Mouse (Mus musculus) hindbrain, embryonic 10.5 days (tissue): ENCODE data around the gene H2-Eb2. TPM values are rescaled to one million over a fixed set of nuclear protein-coding genes. Genes with fewer than 3 reads are reported as not detected.
A peak's percentile ranks its signal among the peaks of the same experiment; 100 is the strongest.

Source experiments
- DNase-seq: peaks from one replicate; pipeline ENCODE4 v3.0.0-alpha.2; 2017; ENCODE audit warnings: low spot score
- H3K27ac ChIP-seq: fragments of 300-500 bp; sonication (generic); 2 replicates; pipeline ENCODE4 v1.5.1; 2016; ENCODE audit warnings: mild to moderate bottlenecking, moderate library complexity
- H3K27me3 ChIP-seq: fragments of 300-500 bp; sonication (generic); 2 replicates; pipeline ENCODE4 v1.6.1; 2016; ENCODE audit warnings: mild to moderate bottlenecking; ENCODE audit not compliant: poor library complexity, insufficient read depth, severe bottlenecking
- H3K36me3 ChIP-seq: fragments of 300-500 bp; sonication (generic); 2 replicates; pipeline ENCODE4 v1.6.1; 2016; ENCODE audit warnings: mild to moderate bottlenecking, moderate library complexity
- H3K4me1 ChIP-seq: fragments of 300-500 bp; sonication (generic); replicated peaks from 2 replicates; pipeline ENCODE4 v1.6.1; 2016; ENCODE audit warnings: mild to moderate bottlenecking
- H3K4me3 ChIP-seq: fragments of 300-500 bp; sonication (generic); 2 replicates; pipeline ENCODE4 v1.5.1; 2016; ENCODE audit warnings: mild to moderate bottlenecking, moderate library complexity
- H3K9me3 ChIP-seq: fragments of 300-500 bp; sonication (generic); 2 replicates; pipeline ENCODE4 v1.6.1; 2016; ENCODE audit warnings: mild to moderate bottlenecking, moderate library complexity
- WGBS: fragments of 180-500 bp; shearing (Covaris S2); methylation state at CpG from one replicate; pipeline ENCODE4 v1.1.7; 2016; 5-methylcytosine and 5-hydroxymethylcytosine counted together
- polyA plus RNA-seq: library from polyadenylated mRNA; unstranded; fragments of >200 nt; fragmentation: Nextera tagmentation; extraction: Ambion mirVana; gene quantifications from 2 replicates; pipeline ENCODE4 v1.2.1, GENCODE M21; 2016

Gene H2-Eb2
- polyA plus RNA-seq, 1 experiment from 2014 or later: not detected

GRCm38 (mm10) chr17:34295891-34296794 is 29.3 kb upstream of the H2-Eb2 start:
- peak overlapping the region; percentile 47 for H3K4me3 ChIP-seq
- WGBS: 23% methylated on average over 23 of the region's 23 CpGs
- no peaks in the 10 kb centered on the region for H3K36me3 ChIP-seq
- H3K9me3 ChIP-seq: no peaks in the 10 kb centered on the region
- peak; percentile 35 for DNase-seq
- no peak overlapping the region for H3K27ac ChIP-seq
- peaks cover 3% of the 10 kb centered on the region; the same call in 1 of the 2 replicates for H3K4me1 ChIP-seq
- peaks cover 10% of the 10 kb centered on the region for H3K27me3 ChIP-seq

- H3K9me3 ChIP-seq: no peaks in the 10 kb centered on the region
- DNase-seq: no peak
- H3K4me1 ChIP-seq: peaks cover 3% of the 10 kb centered on the region; the same call in 1 of the 2 replicates
- H3K27me3 ChIP-seq: peaks cover 7% of the 10 kb centered on the region; the same call in 1 of the 2 replicates
- no peak overlapping the region for H3K4me3 ChIP-seq
- WGBS: 64% methylated on average over 3 of the region's 3 CpGs
- H3K27ac ChIP-seq: no peak overlapping the region
- H3K36me3 ChIP-seq: no peaks in the 10 kb centered on the region
Observed at GRCm38 (mm10) chr17:34299356-34299755, 26.1 kb upstream of the H2-Eb2 start.

GRCm38 (mm10) chr17:34300071-34300470 is 25.4 kb upstream of the H2-Eb2 start:
- Histone ChIP-seq H3K27ac (no peak overlapping the region), H3K4me3 (no peak overlapping the region), H3K36me3 (no peaks in the 10 kb centered on the region), H3K9me3 (no peaks in the 10 kb centered on the region), H3K27me3 (peaks cover 7% of the 10 kb centered on the region; the same call in 1 of the 2 replicates), H3K4me1 (peaks cover 3% of the 10 kb centered on the region; the same call in 1 of the 2 replicates)
- DNase-seq: no peak
- 88% methylated on average over 8 of the region's 8 CpGs for WGBS

- Histone ChIP-seq H3K9me3 (no peaks in the 10 kb centered on the region), H3K4me3 (no peak overlapping the region), H3K27me3 (peaks cover 7% of the 10 kb centered on the region; the same call in 1 of the 2 replicates), H3K27ac (no peak overlapping the region), H3K4me1 (peaks cover 1% of the 10 kb centered on the region; the same call in 1 of the 2 replicates), H3K36me3 (no peaks in the 10 kb centered on the region)
- 78% methylated on average over 23 of the region's 23 CpGs for WGBS
- no peak for DNase-seq
Observed at GRCm38 (mm10) chr17:34300691-34301566, 24.5 kb upstream of the H2-Eb2 start.

GRCm38 (mm10) chr17:34301670-34302190 is 23.7 kb upstream of the H2-Eb2 start:
- no peaks in the 10 kb centered on the region for H3K36me3 ChIP-seq
- H3K27me3 ChIP-seq: peaks cover 5% of the 10 kb centered on the region; the same call in 1 of the 2 replicates
- H3K4me1 ChIP-seq: no peaks in the 10 kb centered on the region
- WGBS: 89% methylated on average over 4 of the region's 4 CpGs
- H3K27ac ChIP-seq: no peak overlapping the region
- H3K9me3 ChIP-seq: no peaks in the 10 kb centered on the region
- H3K4me3 ChIP-seq: no peak overlapping the region
- DNase-seq: no peak

- Histone ChIP-seq H3K9me3 (no peaks in the 10 kb centered on the region), H3K27ac (no peak overlapping the region), H3K36me3 (no peaks in the 10 kb centered on the region), H3K4me1 (no peaks in the 10 kb centered on the region), H3K27me3 (peaks cover 5% of the 10 kb centered on the region; the same call in 1 of the 2 replicates), H3K4me3 (no peak overlapping the region)
- DNase-seq: no peak
- WGBS: 86% methylated on average over 2 of the region's 2 CpGs
Observed at GRCm38 (mm10) chr17:34303789-34304188, 21.7 kb upstream of the H2-Eb2 start.

GRCm38 (mm10) chr17:34304751-34305150 is 20.7 kb upstream of the H2-Eb2 start:
- WGBS: 26% methylated on average over 4 of the region's 4 CpGs
- no peak overlapping the region for H3K4me3 ChIP-seq
- DNase-seq: peak; percentile 26

GRCm38 (mm10) chr17:34305380-34306030 is 20.0 kb upstream of the H2-Eb2 start, which contains the start of gene H2-Eb1:
Gene H2-Eb1 (plus strand): TSS chr17:34305867.
- DNase-seq: peak; percentile 71
- Histone ChIP-seq H3K4me1 (peaks cover 5% of the 10 kb centered on the region), H3K36me3 (no peaks in the 10 kb centered on the region), H3K4me3 (no peak within 1 kb of the TSS), H3K27me3 (peaks cover 5% of the 10 kb centered on the region; the same call in 1 of the 2 replicates), H3K27ac (no peak within 1 kb of the TSS), H3K9me3 (no peaks in the 10 kb centered on the region)

More at GRCm38 (mm10) chr17:34304751-34305150, 20.7 kb upstream of the H2-Eb2 start:
- Histone ChIP-seq H3K27me3 (peaks cover 5% of the 10 kb centered on the region; the same call in 1 of the 2 replicates), H3K4me1 (peaks cover 5% of the 10 kb centered on the region), H3K27ac (no peak overlapping the region), H3K9me3 (no peaks in the 10 kb centered on the region), H3K36me3 (no peaks in the 10 kb centered on the region)

GRCm38 (mm10) chr17:34306407-34306806 is 19.1 kb upstream of the H2-Eb2 start:
- H3K27me3 ChIP-seq: peaks cover 5% of the 10 kb centered on the region; the same call in 1 of the 2 replicates
- no peaks in the 10 kb centered on the region for H3K36me3 ChIP-seq
- H3K27ac ChIP-seq: no peak overlapping the region
- WGBS: 87% methylated on average over 2 of the region's 2 CpGs
- no peak for DNase-seq
- no peak overlapping the region for H3K4me3 ChIP-seq
- H3K9me3 ChIP-seq: no peaks in the 10 kb centered on the region
- H3K4me1 ChIP-seq: peaks cover 5% of the 10 kb centered on the region

GRCm38 (mm10) chr17:34307216-34307615 is 18.2 kb upstream of the H2-Eb2 start:
- DNase-seq: no peak
- H3K4me3 ChIP-seq: no peak overlapping the region

GRCm38 (mm10) chr17:34308161-34308560 is 17.3 kb upstream of the H2-Eb2 start:
- DNase-seq: no peak
- no peak overlapping the region for H3K27ac ChIP-seq
- peaks cover 5% of the 10 kb centered on the region for H3K4me1 ChIP-seq
- WGBS: 78% methylated on average over 4 of the region's 4 CpGs
- H3K27me3 ChIP-seq: peaks cover 5% of the 10 kb centered on the region; the same call in 1 of the 2 replicates
- H3K4me3 ChIP-seq: no peak overlapping the region
- H3K36me3 ChIP-seq: no peaks in the 10 kb centered on the region
- no peaks in the 10 kb centered on the region for H3K9me3 ChIP-seq

More at GRCm38 (mm10) chr17:34307216-34307615, 18.2 kb upstream of the H2-Eb2 start:
- H3K9me3 ChIP-seq: no peaks in the 10 kb centered on the region
- H3K36me3 ChIP-seq: no peaks in the 10 kb centered on the region
- H3K27me3 ChIP-seq: peaks cover 5% of the 10 kb centered on the region; the same call in 1 of the 2 replicates
- peaks cover 5% of the 10 kb centered on the region for H3K4me1 ChIP-seq
- H3K27ac ChIP-seq: no peak overlapping the region

- WGBS: 26% methylated on average over 10 of the region's 10 CpGs
- DNase-seq: no peak
- no peaks in the 10 kb centered on the region for H3K36me3 ChIP-seq
- no peaks in the 10 kb centered on the region for H3K9me3 ChIP-seq
- peaks cover 5% of the 10 kb centered on the region; the same call in 1 of the 2 replicates for H3K27me3 ChIP-seq
- H3K4me3 ChIP-seq: peak overlapping the region; percentile 64
- peak overlapping the region; percentile 83 for H3K27ac ChIP-seq
- peaks cover 5% of the 10 kb centered on the region for H3K4me1 ChIP-seq
Observed at GRCm38 (mm10) chr17:34309225-34309624, 16.2 kb upstream of the H2-Eb2 start.
